Mouse (Mus musculus): ENCODE results near the gene Tsnaxip1. TPM values are rescaled to one million over a fixed set of nuclear protein-coding genes. Genes with fewer than 3 reads are reported as not detected.

Tsnaxip1 gene
- total and polyA plus RNA-seq, 2 experiments from 2014 or later = 0.16 to 0.62 TPM

DNA sequence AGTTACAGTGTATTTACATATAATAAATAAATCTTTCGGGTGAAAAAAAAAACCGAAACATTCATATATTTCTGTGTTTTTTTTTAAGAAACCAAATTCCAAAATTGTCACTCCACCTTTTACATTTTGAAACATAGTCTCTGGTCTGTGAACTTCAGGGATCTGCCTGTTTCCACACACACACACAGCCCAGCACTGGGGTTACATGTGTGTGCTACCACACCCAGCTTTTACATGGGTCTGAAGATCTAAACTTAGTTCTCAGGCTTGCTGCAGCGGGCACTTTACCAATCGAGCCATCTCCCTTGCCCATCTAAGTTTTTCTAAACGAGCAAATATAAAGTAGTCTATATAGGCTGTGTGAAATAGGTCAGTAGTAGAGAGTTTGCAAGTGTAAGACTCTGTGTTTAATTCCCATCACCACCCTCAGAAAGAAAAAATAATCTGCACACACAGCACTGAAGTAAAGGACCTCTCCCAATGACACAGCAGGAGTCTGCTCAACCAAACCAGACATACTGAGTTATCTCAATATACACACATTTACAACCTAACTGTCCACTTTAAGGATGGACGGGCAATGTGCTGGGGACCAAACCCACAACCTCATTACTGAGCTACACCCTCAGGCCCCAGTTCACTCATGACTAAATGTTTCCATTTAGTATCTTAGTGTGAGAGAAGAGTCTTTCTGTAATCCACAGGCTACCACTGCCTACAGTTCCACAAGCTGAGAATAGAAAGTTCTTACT lies 26.2 kb upstream of the Tsnaxip1 start:
- 92% methylated on average over 6 of the region's 6 CpGs for WGBS

DNA sequence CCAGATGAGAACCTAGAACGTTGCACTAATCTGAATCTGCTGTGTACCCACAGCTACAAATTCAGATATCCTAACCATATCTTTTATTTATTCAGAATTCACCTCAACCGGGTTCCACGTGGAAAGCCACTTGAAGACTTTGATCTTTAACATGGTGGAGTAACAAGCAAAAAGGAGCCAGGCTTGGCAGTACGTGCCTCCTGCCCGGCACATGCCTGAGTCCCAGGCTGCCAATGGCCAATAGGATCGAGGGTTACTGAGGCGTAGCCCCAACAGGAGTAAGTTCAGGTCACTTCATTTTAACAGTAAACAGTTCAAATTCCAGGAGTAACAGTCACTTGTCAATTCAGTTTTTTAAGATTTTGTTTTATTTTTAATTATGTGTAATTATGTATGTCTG lies 22.7 kb upstream of the Tsnaxip1 start:
- WGBS = 92% methylated on average over 7 of the region's 7 CpGs
- Histone ChIP-seq H3K4me2 (ENCODE audit: low read depth, low read length, poor library complexity, severe bottlenecking) (no peak overlapping the region), H3K4me1 (ENCODE audit: insufficient read depth, low read length) (no peaks in the 10 kb centered on the region), H3K9ac (replicated peaks; ENCODE audit: low read length, poor library complexity, severe bottlenecking) (no peak overlapping the region), H3K9me3 (ENCODE audit: low read length) (no peaks in the 10 kb centered on the region), H3K27me3 (ENCODE audit: insufficient read depth, low read length) (no peaks in the 10 kb centered on the region), H3K36me3 (ENCODE audit: insufficient read depth, low read length) (0 out of 2 replicates have a peak, but pooled peaks cover 3% of the 10 kb centered on the region), H3K4me3 (ENCODE audit: low read depth, low read length) (no peak overlapping the region), H3K27ac (ENCODE audit: low read depth, low read length) (no peak overlapping the region)
- DNase-seq (ENCODE audit: low spot score) = no peak
- no peak for TF ChIP-seq CTCF (IDR thresholded peaks at IDR 0.05)
- ATAC-seq (ENCODE audit: low FRiP score) = no peak

More for the DNA sequence above, 26.2 kb upstream of the Tsnaxip1 start:
- no peaks in the 10 kb centered on the region for H3K4me1 ChIP-seq (ENCODE audit: insufficient read depth, low read length)
- no peak for TF ChIP-seq CTCF (IDR thresholded peaks at IDR 0.05)
- H3K4me3 ChIP-seq (ENCODE audit: low read depth, low read length) = no peak overlapping the region
- no peak overlapping the region for H3K27ac ChIP-seq (ENCODE audit: low read depth, low read length)
- no peak overlapping the region for H3K9ac ChIP-seq (replicated peaks; ENCODE audit: low read length, poor library complexity, severe bottlenecking)
- ATAC-seq (ENCODE audit: low FRiP score) = no peak
- DNase-seq (ENCODE audit: low spot score) = no peak
- H3K36me3 ChIP-seq (ENCODE audit: insufficient read depth, low read length) = 0 out of 2 replicates have a peak, but pooled peaks cover 3% of the 10 kb centered on the region
- H3K27me3 ChIP-seq (ENCODE audit: insufficient read depth, low read length) = no peaks in the 10 kb centered on the region
- H3K4me2 ChIP-seq (ENCODE audit: low read depth, low read length, poor library complexity, severe bottlenecking) = no peak overlapping the region
- no peaks in the 10 kb centered on the region for H3K9me3 ChIP-seq (ENCODE audit: low read length)

DNA sequence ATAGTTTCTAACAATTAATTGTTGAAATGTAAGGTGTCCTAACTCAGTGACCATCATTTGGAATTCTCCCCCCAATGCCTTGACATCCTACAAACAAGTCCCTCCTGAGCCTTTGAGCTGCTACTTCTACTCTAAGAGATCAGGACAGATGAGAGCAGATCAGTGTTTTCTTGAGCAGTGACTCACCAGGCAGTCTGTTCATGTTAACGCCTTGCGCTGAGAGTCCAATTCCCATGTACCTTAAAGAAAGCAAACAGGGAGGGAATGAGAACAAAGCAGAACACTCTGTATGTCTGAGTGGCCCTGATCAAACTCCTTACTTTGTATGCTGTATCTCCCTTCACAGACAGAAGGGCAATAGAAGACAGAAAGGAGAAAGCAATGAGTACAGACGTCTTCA lies 22.2 kb upstream of the Tsnaxip1 start:
- WGBS = 66% methylated on average over 3 of the region's 3 CpGs
- ATAC-seq (ENCODE audit: low FRiP score) (no peak), DNase-seq (ENCODE audit: low spot score) (no peak)
- no peak overlapping the region for H3K27ac ChIP-seq (ENCODE audit: low read depth, low read length)
- no peaks in the 10 kb centered on the region for H3K9me3 ChIP-seq (ENCODE audit: low read length)
- no peaks in the 10 kb centered on the region for H3K27me3 ChIP-seq (ENCODE audit: insufficient read depth, low read length)
- H3K4me3 ChIP-seq (ENCODE audit: low read depth, low read length) = no peak overlapping the region
- no peaks in the 10 kb centered on the region for H3K4me1 ChIP-seq (ENCODE audit: insufficient read depth, low read length)
- TF ChIP-seq CTCF (IDR thresholded peaks at IDR 0.05) = no peak
- no peak overlapping the region for H3K9ac ChIP-seq (replicated peaks; ENCODE audit: low read length, poor library complexity, severe bottlenecking)
- H3K36me3 ChIP-seq (ENCODE audit: insufficient read depth, low read length) = 0 out of 2 replicates have a peak, but pooled peaks cover 3% of the 10 kb centered on the region
- H3K4me2 ChIP-seq (ENCODE audit: low read depth, low read length, poor library complexity, severe bottlenecking) = no peak overlapping the region

DNA sequence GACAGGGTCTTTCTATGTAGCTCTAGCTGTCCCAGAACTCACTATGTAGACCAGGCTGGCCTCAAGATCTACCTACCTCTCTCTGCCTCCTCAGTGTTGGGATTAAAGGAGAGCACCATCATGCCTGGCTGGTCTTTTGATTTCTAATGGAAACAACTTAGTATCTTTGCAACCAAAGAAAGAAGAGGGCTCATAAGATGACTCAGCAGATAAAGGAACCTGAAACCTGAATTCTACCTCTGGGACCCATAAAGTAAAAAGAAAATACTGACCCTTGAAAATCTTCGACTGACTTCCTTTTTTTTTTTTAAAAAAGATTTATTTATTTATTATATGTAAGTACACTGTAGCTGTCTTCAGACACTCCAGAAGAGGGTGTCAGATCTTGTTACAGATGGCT lies 21.6 kb upstream of the Tsnaxip1 start:
- DNase-seq (ENCODE audit: low spot score) (no peak), ATAC-seq (ENCODE audit: low FRiP score) (no peak)
- no peak for TF ChIP-seq CTCF (IDR thresholded peaks at IDR 0.05)
- Histone ChIP-seq H3K27ac (ENCODE audit: low read depth, low read length) (no peak overlapping the region), H3K4me3 (ENCODE audit: low read depth, low read length) (no peak overlapping the region), H3K9me3 (ENCODE audit: low read length) (no peaks in the 10 kb centered on the region), H3K4me1 (ENCODE audit: insufficient read depth, low read length) (no peaks in the 10 kb centered on the region), H3K27me3 (ENCODE audit: insufficient read depth, low read length) (no peaks in the 10 kb centered on the region), H3K4me2 (ENCODE audit: low read depth, low read length, poor library complexity, severe bottlenecking) (no peak overlapping the region), H3K36me3 (ENCODE audit: insufficient read depth, low read length) (0 out of 2 replicates have a peak, but pooled peaks cover 3% of the 10 kb centered on the region), H3K9ac (replicated peaks; ENCODE audit: low read length, poor library complexity, severe bottlenecking) (no peak overlapping the region)
- 94% methylated on average over 1 of the region's 1 CpGs for WGBS

DNA sequence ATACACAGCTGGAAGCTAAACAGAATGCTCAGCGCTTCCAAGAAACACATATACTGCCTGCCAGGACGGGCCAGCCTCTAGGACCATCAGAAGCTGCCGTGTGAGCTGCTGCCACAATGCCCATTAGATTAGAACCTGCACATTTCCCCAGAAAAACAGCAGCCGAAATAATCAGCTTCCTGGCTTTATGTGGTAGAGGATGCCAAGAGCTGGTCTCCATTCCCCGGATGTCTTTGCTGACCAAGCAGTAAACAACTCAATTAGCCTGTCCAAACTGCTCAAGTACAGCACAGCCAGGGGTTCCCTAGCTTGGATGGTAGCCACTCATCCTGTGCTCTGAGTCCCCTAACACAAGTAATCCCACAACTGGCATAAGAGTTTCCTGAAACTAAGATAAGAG lies 19.8 kb upstream of the Tsnaxip1 start:
- ATAC-seq (ENCODE audit: low FRiP score) = no peak
- no peak overlapping the region for H3K4me3 ChIP-seq (ENCODE audit: low read depth, low read length)
- DNase-seq (ENCODE audit: low spot score) = peak; percentile 20
- H3K27ac ChIP-seq (ENCODE audit: low read depth, low read length) = no peak overlapping the region
- 0 out of 2 replicates have a peak, but pooled peaks cover 3% of the 10 kb centered on the region for H3K36me3 ChIP-seq (ENCODE audit: insufficient read depth, low read length)
- no peaks in the 10 kb centered on the region for H3K4me1 ChIP-seq (ENCODE audit: insufficient read depth, low read length)
- H3K9ac ChIP-seq (replicated peaks; ENCODE audit: low read length, poor library complexity, severe bottlenecking) = no peak overlapping the region
- no peaks in the 10 kb centered on the region for H3K27me3 ChIP-seq (ENCODE audit: insufficient read depth, low read length)
- no peak for TF ChIP-seq CTCF (IDR thresholded peaks at IDR 0.05)
- H3K9me3 ChIP-seq (ENCODE audit: low read length) = no peaks in the 10 kb centered on the region
- 77% methylated on average over 5 of the region's 5 CpGs for WGBS
- no peak overlapping the region for H3K4me2 ChIP-seq (ENCODE audit: low read depth, low read length, poor library complexity, severe bottlenecking)

DNA sequence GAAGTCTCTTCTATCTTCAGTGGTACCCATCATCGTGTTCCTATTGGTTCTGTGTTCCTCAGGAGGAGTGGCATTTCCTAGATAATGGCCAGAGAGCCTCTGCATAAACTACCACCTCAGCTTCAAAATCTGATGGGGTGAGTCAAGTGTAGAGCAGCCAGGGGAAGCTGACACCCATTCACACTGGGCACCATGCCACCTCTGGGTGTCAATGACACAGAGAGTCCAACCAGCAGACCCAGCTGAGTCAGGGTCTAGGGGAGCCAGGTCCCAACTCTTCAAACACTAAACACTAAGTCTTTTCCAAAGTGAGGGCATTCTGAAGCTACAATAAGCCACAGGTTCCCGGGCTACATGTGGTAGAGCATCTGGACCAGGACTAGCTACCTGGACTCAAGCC lies 19.1 kb upstream of the Tsnaxip1 start:
- H3K9me3 ChIP-seq (ENCODE audit: low read length) = no peaks in the 10 kb centered on the region
- H3K27ac ChIP-seq (ENCODE audit: low read depth, low read length) = no peak overlapping the region
- WGBS = 95% methylated on average over 2 of the region's 2 CpGs
- 0 out of 2 replicates have a peak, but pooled peaks cover 3% of the 10 kb centered on the region for H3K36me3 ChIP-seq (ENCODE audit: insufficient read depth, low read length)
- H3K4me1 ChIP-seq (ENCODE audit: insufficient read depth, low read length) = no peaks in the 10 kb centered on the region
- DNase-seq (ENCODE audit: low spot score) (no peak), ATAC-seq (ENCODE audit: low FRiP score) (no peak)
- H3K4me3 ChIP-seq (ENCODE audit: low read depth, low read length) = no peak overlapping the region
- H3K9ac ChIP-seq (replicated peaks; ENCODE audit: low read length, poor library complexity, severe bottlenecking) = no peak overlapping the region
- TF ChIP-seq CTCF (IDR thresholded peaks at IDR 0.05) = no peak
- H3K27me3 ChIP-seq (ENCODE audit: insufficient read depth, low read length) = no peaks in the 10 kb centered on the region
- H3K4me2 ChIP-seq (ENCODE audit: low read depth, low read length, poor library complexity, severe bottlenecking) = no peak overlapping the region
